Mouse (Mus musculus): ENCODE data around the gene Ahsa1.
"Not testable (repeated sequence)": the region's sequence is repeated elsewhere in the genome, so short reads cannot be mapped to it uniquely, and the experiment has no call there.

Gene Ahsa1

DNA sequence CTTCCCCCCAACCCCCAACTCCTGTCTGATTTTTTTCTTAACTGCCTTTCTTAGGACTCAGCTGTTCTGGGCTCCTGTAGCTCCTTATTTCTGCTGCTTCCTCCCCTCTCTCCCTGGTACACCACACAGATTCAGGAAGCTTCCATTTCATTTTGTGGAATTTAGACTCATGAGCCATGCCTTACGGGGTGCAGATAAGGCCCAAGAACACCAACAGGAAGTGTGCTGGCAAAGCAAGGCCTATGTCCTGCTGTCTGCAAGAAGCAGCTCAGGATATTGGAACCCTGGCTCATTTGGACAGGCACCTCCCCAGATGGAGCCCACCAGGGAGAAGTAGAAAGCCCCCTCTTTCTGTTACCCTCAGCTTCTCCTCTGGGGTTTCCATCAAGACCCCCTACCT is 15.5 kb downstream of the Ahsa1 start:
- DNase-seq (ENCODE audit: low spot score): no peak

GRCm38 (mm10) chr12:87282743-87283142 is 16.5 kb downstream of the Ahsa1 start:
- DNase-seq (ENCODE audit: low spot score): no peak

GRCm38 (mm10) chr12:87283706-87284105 is 17.4 kb downstream of the Ahsa1 start:
- no peak for DNase-seq (ENCODE audit: low spot score)

- no peak for DNase-seq (ENCODE audit: low spot score)
Measured at GRCm38 (mm10) chr12:87284268-87284667, 18.0 kb downstream of the Ahsa1 start.

GRCm38 (mm10) chr12:87284726-87285125 is 18.4 kb downstream of the Ahsa1 start:
- DNase-seq (ENCODE audit: low spot score): no peak

DNA sequence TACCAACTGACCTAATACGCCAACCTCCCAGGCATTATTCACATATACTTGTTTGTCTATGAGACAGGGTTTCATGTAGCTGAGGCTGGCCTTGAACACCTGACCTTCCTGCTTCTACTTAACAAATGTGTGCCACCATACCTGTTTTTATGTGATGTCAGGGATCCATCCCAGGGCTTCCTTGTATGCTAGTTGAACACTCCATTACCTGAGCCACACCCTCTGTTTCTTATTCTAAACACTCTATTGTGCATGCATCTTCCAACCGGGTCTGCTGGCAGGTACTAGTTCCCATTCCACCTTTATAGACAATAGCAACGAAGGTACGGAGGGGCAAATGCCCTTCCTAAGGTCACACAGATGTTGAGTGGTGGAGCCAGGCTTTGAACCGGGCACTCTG is 22.8 kb downstream of the Ahsa1 start:
- DNase-seq (ENCODE audit: low spot score): no peak

- no peak for DNase-seq (ENCODE audit: low spot score)
Measured at GRCm38 (mm10) chr12:87293934-87294333, 27.7 kb downstream of the Ahsa1 start.

DNA sequence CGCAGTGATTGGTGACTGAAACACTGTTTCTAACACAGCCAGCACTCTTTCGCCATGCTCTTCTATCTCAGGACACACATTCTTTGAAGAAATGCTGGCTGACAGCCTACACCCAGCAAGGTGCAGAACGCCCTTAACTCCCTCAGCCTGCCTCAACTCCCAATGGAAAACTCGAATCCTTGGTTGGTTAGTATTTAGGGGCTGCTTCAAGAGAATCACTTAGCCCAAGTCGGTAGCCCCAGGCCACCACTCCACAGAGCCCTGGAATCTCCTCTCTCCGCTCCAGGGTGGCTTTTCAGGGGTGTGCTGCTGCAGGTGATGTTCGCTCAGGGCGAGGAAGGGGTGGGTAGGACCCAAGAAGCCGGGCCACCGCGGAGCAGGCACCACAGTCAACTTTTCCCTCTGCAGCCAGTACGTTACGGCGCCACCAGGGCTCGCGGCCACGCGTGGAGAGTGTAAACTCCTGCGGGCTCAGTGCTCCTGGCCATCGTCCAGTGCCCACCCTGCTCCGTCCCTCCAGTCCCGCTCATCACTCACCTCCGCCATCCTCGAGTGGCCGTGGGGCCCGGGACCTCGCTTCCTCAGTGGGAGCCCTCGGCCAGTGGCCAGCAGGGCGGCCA is 32.9 kb downstream of the Ahsa1 start:
- DNase-seq (ENCODE audit: low spot score): no peak

DNA sequence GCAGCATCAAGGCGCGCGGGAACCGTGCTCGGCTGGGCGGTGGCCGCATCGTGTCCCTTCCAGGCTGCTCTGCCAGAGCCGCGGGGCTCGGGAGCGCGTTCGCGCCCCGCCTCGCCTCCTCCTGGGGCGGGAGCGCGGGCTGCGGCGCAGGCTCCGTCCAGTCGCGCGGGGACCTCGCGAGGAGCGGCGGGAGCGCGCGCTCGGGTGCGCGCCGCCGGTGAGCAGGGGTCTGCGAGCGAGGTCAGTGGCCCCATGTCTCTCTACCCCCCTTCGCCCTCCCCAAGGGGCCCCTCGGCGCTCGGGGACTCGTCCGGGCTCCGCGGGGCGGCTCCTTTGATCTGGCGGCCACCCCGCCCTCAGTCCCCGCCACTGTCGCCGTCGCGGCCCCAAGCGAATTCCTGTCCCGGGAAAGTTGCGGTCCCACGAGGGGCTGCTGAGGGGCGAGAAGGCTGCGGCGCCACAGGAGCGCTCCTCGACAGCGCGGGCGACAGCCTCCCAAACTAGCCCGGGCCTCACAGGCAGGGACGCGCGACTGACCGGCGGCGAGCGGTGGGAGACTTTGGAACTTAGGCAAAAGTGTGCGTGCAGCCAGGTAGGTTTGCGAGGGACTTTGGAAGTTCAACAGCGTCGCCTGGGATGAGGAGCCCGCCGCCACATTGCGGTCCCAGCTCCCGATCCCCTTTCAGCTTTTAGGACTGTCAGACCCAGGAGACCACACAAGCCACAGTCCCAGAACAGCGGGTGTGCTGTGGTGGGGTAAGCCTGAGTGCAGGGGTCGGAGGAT is 33.6 kb downstream of the Ahsa1 start, which contains the start of gene Ism2:
TSS of gene Ism2 (minus strand) at position 49 of the 784 bp plus-strand sequence.
- no peak for DNase-seq (ENCODE audit: low spot score)

- no peak for DNase-seq (ENCODE audit: low spot score)
Measured at GRCm38 (mm10) chr12:87300441-87300690, 34.1 kb downstream of the Ahsa1 start.

DNA sequence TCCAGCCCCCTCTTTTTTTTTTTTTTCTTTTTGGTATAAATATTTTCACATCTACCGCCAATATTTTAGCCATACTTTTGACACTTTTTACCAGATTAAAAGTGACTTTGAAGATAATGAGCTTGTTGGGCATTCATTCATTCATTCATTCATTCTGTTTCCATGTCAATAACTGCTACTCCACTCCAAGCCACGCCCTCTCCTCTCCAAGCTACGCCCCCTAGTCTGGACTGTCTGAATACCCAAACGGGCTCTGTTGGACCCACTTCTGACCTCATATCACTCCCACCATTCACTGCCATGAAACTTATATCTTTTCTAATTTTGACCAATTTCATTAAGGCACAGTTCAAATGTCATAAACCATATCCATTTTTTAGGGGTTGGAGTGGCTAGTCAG is 34.9 kb downstream of the Ahsa1 start:
- DNase-seq (ENCODE audit: low spot score): no peak

- no peak for DNase-seq (ENCODE audit: low spot score)
Measured at GRCm38 (mm10) chr12:87305767-87306583, 39.7 kb downstream of the Ahsa1 start.

DNA sequence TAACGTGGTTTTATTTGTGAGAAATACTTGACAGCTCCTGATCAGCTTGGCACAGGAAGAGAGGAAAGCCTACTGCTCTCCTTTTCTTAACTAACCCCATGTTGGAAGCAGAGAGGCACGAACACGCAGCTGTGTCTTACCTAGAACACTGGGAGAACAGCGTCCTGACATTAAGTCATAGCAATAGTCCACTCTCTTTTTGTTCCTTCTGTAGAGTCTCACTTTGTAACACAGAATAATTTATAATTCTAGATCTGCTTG is 40.2 kb downstream of the Ahsa1 start:
- DNase-seq (ENCODE audit: low spot score): not testable (repeated sequence)

GRCm38 (mm10) chr12:87313098-87313497 is 46.8 kb downstream of the Ahsa1 start:
- no peak for DNase-seq (ENCODE audit: low spot score)

DNA sequence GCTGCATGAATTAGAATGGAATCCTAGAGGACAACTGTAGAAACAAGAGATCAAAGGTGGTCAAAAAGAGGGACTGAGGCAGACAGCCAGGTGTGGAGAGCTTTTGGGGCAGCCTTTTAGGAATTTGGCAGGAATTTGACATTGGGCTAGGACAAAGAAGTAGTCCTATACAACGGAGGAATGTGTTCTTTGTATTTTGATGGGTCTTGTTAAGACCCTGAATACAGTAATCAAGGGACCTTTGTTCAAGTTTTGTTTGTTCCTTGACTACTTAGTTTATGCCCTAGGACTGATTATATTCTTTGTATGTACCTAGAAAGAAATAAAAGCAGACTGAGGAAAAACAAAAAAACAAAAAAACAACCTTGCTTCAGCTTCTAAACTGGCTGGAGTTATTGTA is 51.7 kb downstream of the Ahsa1 start:
- no peak for DNase-seq (ENCODE audit: low spot score)

DNA sequence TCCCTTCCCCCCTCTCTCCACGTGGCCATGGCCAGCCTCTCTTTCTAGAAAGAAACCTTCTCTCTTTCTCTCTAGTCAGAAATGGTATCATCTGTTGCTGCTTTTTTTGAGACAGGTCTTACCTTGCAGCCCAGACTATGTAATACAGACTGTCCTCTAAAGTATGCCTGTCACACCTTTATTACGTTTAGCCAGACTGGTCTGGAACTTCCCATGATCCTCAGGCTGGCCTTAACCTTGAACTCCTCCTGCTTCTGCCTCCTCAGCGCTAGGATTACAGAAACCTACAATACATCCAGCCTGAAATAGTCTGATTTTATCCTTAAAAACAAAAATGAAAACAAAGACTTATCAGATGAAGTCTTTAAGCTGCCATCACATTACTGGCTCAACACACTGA is 53.0 kb downstream of the Ahsa1 start:
- DNase-seq (ENCODE audit: low spot score): no peak

All from spleen, adult 12 weeks (tissue).